Mouse (Mus musculus) spleen, postnatal 4 days (tissue): ENCODE results near the gene Als2cl.

ENCODE experiments used
- DNase-seq, 2 experiments: peaks; one replicate each; pipeline ENCODE4 v3.0.0; 2022; ENCODE audit warnings: low spot score in 2 of 2

Als2cl gene

DNA sequence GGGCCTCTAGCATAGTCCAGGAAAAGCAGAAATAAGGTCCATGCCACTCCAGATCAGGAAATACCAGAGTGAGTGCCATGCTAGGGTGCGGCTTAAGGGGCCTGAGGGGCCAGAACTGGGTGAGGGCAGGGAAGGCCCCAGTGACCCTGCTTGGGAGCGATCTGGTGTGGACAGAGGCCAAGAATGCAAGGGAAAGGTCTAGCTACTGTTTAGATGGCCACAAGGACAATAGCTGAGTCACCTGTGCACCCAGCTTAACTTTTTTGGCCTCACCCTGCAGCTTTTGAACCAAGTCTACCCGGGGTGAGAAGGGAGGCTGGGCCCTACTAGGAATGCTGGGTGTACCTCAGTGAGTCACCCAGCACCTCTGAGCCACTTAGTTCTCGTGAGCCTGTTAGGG, 1.1 kb downstream of the Als2cl start:
- DNase-seq: no peak

DNA sequence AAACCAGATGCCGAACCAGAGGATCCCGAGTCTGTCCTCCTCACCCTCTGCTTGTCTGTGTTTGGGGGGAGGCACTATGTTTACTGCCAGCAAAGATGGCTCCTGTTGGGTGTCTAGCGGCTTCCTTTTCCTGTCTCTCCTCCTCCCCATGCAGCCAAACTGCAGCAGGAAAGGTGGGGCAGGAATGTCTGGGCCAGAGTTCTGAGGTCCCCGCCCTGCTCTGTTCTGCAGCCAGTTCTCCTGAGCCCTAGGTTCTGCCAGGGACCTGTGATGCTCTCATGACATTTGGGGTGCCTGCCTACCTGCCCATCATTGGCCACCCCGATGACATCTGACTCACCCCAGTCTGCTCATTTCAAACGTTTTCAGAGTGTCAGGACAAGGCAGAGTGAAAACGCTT, 2.3 kb downstream of the Als2cl start:
- no peak for DNase-seq

DNA sequence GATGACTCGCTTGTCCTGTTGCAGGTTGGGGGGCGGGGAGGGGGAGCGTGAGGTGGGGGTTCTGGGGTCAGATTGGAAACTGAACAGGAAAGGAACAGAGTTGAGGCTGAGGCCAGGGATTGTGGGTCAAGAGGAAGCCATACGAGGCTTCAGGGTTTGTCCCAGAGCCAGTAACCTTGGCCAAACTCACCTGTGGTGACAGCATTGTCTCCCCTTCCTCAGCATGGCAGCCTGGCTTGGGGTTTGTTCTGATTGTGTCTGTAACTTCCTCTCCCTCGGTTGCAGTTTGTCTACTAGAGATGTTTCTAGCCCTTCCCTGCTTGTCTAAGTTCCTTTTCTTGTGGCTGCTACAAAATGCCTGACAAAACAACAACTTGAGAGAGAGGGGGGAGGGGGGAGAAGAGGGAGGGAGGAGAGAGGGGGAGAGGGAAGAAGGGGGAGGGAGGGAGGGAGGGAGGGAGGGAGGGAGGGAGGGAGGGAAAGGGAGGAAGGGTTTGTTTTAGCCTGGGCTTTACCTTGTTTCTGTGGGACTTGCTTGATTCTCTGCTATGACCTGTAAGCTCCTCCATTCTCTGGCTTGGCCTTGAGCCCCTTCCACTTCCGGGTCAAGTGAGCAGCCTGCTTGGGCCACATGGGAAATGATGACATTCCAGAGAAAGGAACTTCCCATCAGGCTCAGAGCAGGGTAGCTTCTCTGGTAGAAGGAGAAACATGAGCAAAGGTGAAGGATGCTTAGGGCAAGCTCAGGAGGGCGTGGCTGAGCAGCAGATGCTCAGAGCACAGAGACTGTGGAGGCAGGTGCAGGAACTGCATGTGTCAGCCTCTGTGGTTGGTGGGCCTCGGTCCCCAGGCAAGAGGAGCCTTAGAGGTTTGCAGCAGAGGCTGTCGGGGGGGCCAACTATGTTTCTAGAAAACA, 8.0 kb downstream of the Als2cl start:
- DNase-seq: no peak

DNA sequence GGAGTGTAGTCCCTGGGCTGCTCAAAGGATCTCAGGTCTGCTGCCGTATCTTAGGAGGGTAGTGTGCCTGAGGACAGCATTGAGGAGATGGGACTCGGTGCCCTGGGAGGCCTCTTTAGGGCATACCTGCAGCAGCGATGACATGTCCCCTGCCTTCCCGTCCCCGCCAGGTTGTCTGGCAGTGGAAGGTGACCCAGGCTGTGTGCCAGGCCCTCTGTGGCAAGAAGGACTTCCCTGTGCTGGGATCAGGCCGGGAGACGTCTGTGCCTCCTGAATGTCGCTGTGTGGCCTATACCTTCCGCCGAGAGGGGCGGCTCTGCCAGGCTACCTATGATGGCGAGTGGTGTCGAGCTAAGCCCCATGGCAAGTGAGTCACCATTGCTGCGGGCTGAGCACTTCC, 9.3 kb downstream of the Als2cl start:
- DNase-seq: no peak

DNA sequence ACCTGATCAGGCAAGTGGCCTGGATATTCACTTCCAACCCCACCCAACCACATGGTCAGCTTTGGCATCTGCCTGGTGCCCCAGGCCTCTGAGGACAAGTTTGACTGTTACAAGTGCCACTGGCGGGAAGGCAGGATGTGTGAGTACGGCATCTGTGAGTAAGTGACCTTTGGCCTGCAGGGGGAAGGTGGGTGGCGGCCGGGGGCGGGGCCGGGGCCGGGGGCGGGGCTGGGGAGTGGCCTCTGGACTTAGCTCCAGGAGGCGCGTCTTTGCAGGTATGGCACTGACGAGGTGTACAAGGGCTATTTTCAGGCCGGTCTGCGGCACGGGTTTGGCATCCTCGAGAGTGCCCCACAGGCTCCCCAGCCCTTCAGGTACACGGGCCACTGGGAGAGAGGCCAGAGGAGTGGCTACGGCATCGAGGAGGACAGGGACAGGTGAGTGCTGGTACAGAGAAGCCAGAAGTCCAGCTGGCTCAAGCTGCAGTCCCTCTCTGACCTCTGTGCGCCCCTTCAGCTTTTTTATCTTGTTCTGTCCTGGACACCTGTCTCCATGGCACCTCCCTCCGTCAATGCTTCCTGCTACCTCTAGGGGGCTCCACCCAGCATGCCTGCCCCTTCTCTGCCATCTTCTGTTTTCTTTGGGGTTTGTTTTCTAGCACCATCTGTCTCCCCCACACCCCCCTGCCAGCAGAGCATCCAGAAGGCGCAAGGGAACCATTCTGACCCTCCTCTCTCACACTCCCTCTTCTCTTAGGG, 10.5 kb downstream of the Als2cl start:
- DNase-seq: no peak

DNA sequence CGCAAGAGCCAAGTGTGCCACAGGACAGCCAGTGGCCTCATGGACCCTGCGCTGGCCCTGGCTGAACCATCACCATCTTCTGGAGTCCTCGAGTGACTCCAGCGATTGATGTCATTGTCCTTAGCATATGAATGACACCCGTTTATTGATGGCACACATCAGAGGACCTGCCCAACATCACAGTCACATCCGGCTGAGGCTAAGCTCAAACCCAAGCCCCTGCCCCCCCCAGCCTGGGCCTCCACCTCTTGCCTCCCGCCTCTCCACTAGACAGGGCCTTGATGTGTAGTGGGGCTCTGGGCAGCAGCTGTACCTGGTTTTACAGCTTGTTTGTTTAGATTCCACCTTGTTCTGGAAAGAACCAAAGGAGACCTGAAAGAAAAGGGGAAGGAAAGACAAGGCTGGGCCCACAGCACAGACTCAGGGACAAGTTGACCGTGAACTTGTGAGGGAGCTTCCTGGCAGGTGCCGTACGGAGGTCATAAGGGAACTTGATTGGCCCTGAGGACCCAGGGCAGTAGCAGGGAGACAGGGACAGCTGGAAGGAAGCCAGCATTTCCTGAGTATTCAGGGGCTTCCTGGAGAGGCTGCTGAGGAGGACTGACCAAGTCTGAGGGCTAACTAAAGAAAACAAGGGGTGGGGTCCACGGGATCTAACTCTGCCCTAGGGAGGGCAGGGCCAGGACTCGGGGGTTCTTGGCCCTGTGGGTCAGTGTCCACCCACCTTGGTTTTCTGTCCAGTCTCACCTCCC, 11.6 kb downstream of the Als2cl start:
- no peak for DNase-seq

DNA sequence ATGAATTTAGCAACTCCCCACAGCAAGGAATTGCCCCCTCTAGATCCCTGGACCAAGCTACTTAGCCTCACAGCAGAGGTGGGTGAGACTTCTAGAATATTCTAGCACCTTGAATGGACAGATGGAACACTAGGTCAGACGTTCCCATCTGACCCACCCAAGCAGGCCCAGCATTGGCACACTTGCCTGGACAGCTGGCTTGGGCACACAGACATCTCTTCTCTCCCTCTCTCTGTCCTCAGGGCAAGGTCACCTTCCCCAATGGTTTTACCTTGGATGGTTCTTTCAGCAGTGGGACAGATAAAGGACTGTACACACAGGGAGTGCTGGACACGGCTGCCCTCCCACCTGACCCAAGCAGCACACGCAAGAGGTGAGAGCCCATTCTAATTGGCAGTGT, 12.9 kb downstream of the Als2cl start:
- DNase-seq: no peak

DNA sequence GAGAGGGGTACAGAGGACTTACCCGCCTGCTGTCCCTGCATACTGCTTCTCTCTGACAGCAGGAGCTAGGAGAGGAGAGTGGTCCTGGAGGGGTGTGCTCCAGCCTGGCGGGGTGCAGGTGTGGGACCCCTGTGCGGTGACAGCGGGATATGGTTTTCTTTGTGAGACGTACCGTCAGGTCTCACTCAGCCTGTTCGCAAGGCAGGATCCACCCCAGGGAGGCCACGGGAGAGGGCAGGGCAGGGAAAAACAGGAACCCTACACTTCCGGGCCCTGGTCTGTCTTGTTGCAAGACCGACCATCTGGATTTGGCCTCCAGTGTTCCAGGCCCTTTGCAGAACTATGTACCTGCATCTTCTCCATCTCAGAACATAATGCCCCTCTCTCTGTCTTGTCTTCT, 13.8 kb downstream of the Als2cl start:
- no peak for DNase-seq

DNA sequence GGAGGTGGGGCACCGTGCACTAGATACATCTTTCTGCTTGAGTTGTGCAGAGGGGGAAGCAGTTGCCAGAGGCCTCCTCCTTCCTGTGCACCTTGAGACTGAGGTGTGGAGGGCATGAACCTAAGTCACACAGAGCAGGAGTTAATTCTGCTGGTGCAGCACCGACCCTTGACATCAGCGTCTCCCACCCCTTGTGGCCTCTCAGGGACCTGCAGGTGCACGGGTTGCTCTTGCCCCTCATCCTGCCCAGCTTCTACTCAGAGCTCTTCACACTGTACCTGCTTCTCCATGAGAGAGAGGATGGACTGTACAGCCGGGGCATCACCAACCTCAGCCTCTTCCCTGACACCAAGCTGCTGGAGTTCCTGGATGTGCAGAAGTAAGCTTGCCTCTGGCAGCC, 15.8 kb downstream of the Als2cl start:
- no peak for DNase-seq

DNA sequence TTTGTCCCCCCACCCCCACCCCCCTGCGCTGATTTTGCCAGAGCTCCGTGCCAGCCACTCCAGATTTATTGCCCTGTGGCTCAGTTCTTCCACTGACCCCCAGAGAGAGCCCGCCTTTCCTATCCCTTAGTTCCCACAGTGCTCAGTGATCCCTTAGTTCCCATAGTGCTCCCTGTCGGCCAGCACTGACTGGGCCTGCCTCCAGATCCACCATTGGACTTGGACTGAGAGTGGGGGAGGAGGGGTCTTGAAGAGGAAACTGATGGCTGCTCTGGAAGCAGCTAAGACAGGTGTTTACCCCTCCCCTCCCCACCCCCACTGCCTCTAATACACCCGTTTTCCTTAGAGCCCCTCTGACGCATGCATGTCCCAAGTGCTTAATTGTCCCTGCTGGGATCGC, 16.3 kb downstream of the Als2cl start:
- DNase-seq: no peak

DNA sequence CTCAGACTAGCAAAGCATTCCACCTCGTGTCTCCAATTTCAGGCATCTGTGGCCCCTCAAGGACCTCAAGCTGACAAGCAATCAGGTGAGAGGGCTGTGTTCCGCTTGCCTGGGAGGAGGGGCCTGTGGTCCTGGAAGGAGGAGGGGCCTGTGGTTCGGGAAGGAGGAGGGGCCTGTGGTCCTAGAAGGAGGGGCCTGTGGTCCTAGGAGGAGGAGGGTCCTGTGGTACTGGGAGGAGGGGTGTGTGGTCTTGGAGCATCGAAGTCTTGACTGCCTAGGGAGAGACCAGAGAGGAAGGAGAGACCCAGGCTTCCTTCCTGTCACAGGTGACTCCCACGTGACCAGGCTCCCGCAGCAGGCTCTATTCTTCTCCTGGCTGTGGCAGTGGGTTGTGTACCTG, 16.9 kb downstream of the Als2cl start:
- DNase-seq: no peak

DNA sequence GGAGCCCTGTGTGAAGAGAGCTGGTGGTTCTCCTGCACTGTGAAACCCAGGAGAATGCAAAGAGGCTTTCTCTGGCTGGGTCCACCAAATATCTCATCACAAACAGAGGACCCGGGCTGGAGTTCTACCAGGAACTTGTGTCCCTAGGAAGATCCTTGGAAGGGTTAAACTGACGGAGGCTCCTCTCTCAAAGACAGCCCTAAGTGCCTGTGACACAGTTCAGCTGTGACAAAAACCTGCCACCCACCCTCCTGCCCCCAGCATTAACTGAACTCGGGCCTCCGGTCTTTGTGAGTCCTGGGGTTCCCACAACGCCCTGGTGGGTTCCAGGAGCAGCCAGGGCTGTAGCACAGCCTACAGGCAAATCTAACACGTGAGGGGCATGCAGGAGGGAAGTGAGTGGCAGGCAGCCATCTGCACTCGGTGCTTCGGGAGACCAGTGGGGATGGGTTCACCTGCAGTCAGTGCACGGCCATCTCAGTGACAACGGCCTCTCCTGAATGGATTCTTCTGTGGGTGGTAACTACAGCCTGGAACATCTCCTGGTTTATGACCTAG, 19.9 kb downstream of the Als2cl start:
- DNase-seq: no peak

DNA sequence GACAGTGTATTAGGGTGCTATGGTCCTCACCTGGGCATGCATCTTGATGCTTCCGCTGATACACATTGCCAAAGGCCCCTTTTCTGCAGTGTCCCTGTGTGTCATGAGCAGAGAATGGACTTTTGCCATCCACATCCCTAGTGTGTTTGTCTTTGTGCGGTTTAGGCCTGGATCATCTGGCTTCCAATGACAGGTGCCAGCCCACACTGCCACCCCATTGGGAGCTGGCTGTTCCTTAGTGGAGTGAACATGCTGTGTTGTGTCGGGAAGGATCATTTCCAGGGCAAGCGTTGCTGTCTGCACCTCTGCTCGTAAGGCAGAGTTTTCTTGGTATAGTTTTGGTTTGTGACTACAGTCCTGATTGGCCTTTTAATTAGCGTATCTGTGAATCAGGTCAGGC, 21.5 kb downstream of the Als2cl start:
- DNase-seq: no peak

DNA sequence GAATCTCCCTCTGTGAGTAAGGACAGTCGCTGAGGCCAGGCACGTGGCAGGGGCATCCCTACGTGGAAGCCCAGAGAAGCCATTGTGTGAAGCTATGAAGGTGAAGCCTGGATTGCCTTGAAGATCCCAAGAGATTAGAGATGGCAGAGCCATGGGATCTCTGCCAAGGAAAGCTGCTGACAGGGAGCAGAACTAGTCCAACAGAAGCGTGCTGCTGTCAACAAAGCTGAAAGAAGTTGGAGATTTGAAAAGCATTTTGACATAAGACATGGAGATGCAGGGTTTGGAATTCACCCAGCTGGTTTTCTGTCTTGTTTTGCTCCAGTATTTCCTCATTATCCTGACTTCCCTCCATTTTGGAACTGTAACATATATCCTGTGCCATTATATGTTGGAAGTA, 22.6 kb downstream of the Als2cl start:
- DNase-seq: no peak

DNA sequence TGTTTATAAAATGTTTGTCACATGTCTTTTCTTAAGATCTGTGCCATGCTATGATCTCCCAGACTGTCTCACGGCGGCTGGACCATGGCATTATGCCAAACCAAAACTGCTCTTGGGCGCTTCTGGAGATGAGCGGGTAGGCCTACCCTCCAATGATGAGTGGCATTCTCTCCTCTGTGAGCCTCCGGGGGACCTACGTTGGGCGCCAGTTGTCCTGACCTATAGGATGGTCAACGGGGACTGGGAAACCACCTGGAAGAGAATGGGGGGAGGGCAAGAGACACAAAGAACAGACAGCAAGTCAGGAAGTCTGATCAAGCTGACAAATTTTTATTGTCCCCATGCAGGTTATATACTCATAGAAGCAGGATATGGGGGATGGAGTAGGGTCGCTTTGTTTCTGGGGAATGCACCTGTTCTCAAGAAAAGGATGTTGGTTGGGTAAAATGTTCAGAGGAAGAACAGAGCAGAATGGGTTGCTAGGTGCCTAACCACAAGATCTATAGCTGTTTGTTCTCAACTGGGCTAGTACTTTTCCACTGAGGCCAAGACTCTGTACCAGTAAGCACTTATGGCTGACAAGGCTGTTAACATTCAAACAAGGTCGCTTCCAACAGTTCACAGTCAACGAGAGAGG, 27.6 kb downstream of the Als2cl start:
- no peak for DNase-seq

DNA sequence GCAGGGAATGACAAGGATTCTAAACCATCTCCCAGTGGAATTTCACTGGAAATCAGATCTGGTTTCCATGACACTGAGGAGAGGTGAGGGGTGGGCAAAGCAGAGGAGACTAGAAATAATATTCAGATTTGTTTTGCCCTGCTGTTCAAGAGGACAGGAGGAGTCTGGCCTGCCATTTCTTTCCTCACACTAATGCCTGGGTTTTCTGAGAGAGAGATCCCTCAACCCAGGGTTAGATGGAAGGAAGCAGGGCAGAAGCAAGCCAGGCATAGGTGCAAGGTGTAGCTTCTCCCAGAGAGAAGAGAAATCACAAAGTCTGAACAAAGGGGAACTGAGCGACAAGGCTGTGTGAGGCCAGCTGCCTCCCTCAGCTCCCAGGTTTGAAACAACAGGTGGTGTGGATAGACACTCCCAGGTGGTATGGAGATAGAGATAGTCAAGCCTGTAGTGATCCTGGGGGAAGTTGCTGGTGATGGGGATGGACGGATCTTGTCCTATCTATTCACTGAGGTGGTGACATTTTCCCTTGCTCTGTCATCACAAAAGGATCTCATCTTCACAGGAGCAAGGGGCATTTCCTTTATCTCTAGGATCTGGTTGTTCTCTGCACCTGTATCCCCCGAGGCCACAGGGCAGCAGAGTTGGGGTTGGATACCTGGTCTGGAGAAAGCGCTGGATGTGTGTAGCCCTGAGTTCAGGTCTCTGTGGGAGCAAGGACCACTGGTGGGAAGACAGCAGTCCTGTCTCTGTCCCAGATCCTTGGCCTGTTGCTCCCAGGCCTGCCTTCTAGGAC, 28.4 kb downstream of the Als2cl start:
- no peak for DNase-seq

DNA sequence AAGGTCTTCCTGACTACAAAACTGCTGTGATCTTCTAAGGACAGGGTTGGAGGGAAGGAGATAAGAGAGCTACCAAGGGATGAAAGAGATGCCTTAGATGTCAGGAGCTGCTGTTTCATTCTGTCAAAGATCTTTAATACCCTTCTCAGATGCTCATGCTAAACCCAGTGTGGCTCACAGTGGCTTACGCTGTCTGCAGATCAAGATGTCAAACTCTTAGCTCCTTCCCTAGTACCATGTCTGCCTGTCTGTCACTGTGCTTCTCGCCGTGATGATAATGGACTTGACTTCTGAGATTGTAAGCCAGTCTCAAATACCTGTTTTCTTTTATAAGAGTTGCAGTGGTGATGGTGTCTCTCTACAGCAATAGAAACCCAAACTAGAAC, 29.0 kb downstream of the Als2cl start:
- DNase-seq: no peak

DNA sequence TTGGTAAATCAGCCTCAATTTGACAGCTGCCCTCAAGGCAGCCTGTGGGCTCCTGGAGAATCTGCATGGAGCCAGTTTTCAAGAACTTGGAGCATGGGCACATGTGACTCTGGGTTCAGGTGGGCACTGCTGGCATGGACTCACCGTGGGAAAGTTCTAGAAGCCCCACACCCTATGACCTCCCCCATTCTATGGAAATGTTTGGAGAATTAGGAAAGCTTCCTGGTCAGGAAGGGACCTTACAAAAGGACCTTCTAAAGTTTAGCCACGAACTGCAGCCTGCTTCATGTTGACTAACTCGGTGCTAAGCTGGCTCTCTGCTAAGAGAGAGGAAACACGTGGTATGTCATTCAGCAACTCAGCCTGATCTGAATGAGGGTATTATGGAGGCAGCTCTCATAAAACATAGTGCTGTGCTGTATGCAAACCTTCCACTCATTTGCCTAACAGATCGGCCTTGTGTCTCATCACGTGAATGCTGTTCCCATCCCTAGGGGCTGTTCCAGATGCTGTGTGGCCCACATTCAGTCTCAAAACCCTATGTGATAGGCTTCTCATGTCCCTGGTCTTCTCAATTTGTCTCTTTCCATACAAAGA, 29.8 kb downstream of the Als2cl start:
- DNase-seq: no peak

DNA sequence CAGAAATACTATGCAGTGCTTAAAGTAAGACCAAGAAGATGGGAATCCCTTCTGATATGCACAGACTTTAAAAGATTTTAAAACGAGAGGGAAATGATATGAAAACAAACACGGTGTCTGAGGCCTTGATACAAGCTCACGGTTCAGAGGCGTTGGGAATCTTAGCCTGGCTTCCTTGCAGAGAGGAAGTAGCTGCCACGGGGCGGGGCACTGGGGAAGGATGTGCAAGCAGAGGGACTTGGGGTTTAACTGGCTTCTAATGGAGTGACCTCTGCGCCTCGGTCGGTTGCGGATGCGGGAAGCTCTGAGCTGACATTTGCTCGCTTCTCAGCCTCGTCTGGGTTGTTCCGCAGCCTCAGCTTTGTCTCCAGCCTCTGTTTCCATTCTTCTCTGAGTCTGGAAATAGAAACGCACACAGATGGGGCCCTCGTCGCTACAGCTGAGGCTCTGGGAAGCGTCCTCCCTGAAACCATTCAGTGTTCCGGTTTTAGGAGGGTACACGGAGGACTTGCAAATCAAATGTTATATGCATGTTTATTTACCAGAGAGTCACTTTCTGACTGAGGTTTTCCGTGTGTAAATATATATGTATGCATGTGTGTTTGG, 35.1 kb downstream of the Als2cl start:
- DNase-seq: no peak

DNA sequence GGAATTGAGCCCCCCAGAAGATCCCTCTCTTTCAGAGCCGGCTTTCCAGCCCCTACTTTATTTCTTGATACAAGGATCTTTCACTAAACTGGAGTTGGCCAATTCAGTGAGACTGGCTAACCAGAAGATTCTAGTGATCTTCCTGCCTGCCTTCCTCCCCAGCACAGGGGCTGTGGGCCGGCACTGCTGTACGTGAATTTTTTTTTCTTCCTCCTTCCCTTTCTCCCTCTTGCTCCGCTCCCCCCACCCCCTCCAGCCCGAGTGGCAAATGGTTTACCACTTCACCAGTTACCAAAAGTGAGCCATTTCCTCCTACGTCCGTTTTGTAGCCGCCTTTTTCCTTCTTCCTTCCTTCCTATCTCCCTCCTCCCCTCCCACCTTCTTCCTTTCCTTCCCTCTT, 35.8 kb downstream of the Als2cl start:
- DNase-seq: no peak
